Mouse (Mus musculus): ENCODE measurements around the gene Zswim8. TPM values are rescaled to one million over a fixed set of nuclear protein-coding genes. Genes with fewer than 3 reads are reported as not detected.

Zswim8 gene
- polyA plus RNA-seq, 1 experiment from 2014 or later: 51.4 TPM

DNA sequence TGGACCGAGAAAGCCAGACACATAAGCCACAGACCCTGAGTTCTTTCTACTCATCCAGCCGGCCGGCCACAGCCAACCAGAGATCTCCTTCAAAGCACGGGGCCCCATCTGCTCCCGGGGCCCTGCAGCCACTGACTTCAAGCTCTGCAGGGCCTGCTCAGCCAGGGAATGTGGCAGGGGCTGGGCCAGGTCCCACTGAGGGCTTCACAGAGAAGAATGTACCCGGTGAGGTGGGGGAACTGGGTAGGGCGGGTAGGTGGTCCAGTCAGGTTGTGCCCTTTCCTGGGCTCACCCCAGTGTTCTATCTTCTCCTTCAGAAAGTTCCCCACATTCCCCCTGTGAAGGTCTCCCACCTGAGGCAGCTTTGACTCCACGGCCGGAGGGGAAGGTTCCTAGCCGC is 11.1 kb downstream of the Zswim8 start:
- Histone ChIP-seq H3K36me3 (peaks cover 100% of the 10 kb centered on the region), H3K4me3 (no peak overlapping the region), H3K27ac (replicated peaks) (no peak overlapping the region), H3K4me2 (no peak overlapping the region), H3K4me1 (replicated peaks) (no peaks in the 10 kb centered on the region), H3K9me3 (no peaks in the 10 kb centered on the region), H3K9ac (no peak overlapping the region), H3K27me3 (no peaks in the 10 kb centered on the region)
- 92% methylated on average over 10 of the region's 10 CpGs for WGBS
- no peak for ATAC-seq (ENCODE audit: low read depth)

DNA sequence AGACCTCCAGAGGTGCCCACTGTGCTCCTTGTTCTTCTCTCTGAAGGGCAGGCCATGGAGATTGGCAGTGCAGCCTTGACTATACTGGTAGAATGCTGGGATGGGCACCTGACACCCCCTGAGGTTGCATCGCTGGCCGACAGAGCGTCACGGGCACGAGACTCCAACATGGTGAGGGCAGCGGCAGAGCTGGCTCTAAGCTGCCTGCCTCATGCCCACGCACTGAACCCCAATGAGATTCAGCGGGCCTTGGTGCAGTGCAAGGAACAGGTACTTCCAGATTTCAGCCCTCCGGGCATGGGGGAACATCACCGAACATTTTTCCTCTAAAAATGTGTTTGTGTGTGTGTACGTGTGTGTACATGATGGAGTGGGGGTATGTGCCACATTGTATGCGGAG is 12.4 kb downstream of the Zswim8 start:
- Histone ChIP-seq H3K4me1 (replicated peaks) (no peaks in the 10 kb centered on the region), H3K36me3 (peaks cover 99% of the 10 kb centered on the region), H3K27ac (replicated peaks) (no peak overlapping the region), H3K9ac (no peak overlapping the region), H3K4me2 (no peak overlapping the region), H3K9me3 (no peaks in the 10 kb centered on the region), H3K27me3 (no peaks in the 10 kb centered on the region), H3K4me3 (no peak overlapping the region)
- 92% methylated on average over 12 of the region's 12 CpGs for WGBS
- ATAC-seq (ENCODE audit: low read depth): no peak

DNA sequence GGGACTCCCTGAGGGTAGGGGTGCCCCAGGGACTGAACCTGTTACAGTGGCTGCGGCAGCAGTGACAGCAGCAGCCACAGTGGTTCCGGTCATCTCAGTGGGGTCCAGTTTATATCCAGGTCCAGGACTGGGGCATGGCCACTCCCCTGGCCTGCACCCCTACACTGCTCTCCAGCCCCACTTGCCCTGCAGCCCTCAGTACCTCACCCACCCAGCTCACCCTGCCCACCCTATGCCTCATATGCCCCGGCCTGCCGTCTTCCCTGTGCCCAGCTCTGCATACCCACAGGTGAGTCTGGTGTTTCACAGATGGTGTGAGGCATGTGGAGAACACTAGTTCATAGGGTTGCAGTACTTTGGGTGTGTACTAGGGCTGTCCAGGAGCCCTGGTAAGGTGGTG is 14.0 kb downstream of the Zswim8 start:
- no peak overlapping the region for H3K4me2 ChIP-seq
- WGBS: 93% methylated on average over 4 of the region's 4 CpGs
- peaks cover 99% of the 10 kb centered on the region for H3K36me3 ChIP-seq
- no peak overlapping the region for H3K9ac ChIP-seq
- H3K4me1 ChIP-seq (replicated peaks): no peaks in the 10 kb centered on the region
- H3K9me3 ChIP-seq: no peaks in the 10 kb centered on the region
- no peaks in the 10 kb centered on the region for H3K27me3 ChIP-seq
- H3K27ac ChIP-seq (replicated peaks): no peak overlapping the region
- no peak overlapping the region for H3K4me3 ChIP-seq
- ATAC-seq (ENCODE audit: low read depth): no peak

DNA sequence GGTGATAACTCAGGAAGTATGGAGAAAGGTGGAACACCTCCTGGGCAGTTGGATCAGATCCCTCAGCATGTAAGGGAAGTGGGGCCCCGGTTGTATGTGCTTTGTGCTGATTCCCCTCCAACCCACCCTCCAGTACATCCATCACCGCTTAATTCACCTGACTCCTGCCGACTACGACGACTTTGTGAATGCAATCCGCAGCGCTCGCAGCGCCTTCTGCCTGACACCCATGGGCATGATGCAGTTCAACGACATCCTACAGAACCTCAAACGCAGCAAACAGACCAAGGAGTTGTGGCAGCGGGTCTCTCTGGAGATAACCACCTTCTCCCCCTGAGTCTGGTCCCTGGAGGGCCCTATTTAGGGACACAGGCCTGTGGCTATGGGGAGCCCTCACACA is 15.7 kb downstream of the Zswim8 start:
- ATAC-seq (ENCODE audit: low read depth): no peak
- Histone ChIP-seq H3K27ac (replicated peaks) (no peak overlapping the region), H3K27me3 (no peaks in the 10 kb centered on the region), H3K4me1 (replicated peaks) (no peaks in the 10 kb centered on the region), H3K9ac (no peak overlapping the region), H3K9me3 (no peaks in the 10 kb centered on the region), H3K4me2 (no peak overlapping the region), H3K4me3 (no peak overlapping the region), H3K36me3 (peaks cover 98% of the 10 kb centered on the region)
- WGBS: 92% methylated on average over 12 of the region's 12 CpGs

DNA sequence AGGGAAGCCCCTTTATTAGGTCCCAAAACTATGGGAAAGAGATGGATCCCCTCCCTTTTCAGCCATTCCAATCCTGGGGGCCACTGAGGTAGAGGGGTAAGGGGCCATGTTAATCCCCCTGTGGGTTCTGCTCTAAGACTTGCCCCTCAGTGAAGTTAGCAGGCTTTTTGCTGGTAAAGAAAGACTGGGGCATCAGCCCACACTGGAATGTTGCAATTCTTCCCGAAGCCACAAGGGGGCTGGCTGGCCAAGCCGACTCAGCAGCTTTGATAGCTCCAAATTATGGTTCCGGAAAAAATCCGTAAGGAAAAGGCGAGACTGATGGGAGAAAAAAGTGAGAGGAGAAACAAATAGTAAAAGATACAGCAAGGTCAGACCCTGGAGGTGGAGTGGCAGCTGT is 16.7 kb downstream of the Zswim8 start:
- Histone ChIP-seq H3K27ac (replicated peaks) (no peak overlapping the region), H3K4me2 (no peak overlapping the region), H3K9me3 (no peaks in the 10 kb centered on the region), H3K4me3 (no peak overlapping the region), H3K4me1 (replicated peaks) (no peaks in the 10 kb centered on the region), H3K27me3 (no peaks in the 10 kb centered on the region), H3K36me3 (peaks cover 97% of the 10 kb centered on the region), H3K9ac (no peak overlapping the region)
- 0 out of 2 replicates have a peak, but pooled peaks have one; percentile 25 for ATAC-seq (ENCODE audit: low read depth)
- WGBS: 27% methylated on average over 5 of the region's 5 CpGs

DNA sequence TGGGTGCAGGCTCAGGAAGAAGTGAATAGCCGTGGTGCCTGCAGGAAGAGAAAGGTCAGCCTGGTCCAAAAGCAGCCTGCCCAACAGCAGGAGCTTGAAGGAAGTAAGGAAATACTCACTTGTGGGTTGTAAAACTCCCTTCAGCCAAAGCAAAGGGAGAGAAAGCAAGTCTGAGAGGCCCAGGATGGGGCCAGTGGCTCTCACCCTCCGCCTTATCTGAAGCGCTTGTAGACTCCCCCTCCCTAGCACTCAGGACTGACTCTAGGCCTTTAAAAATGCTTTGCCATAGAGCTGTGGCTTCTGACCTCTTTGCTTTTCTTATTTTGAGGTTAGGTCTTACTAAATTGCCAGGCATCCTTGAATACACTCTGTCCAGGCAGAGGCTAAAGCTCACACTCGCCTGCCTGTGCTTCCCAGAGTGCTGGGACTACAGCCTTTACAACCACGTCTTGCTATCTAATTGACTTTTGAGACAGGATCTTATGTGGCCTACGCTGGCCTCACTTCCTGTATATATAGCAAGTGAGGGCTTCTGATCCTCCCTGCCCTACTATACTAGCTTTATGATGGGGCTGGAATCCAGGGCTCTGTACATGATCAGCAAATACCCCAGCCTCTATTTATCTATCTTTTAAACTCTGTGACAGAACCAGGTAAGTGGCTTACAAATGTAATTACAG is 18.4 kb downstream of the Zswim8 start:
- Histone ChIP-seq H3K9me3 (no peaks in the 10 kb centered on the region), H3K9ac (no peak overlapping the region), H3K4me1 (replicated peaks) (no peaks in the 10 kb centered on the region), H3K4me3 (no peak overlapping the region), H3K4me2 (no peak overlapping the region), H3K27ac (replicated peaks) (no peak overlapping the region), H3K27me3 (no peaks in the 10 kb centered on the region), H3K36me3 (peaks cover 97% of the 10 kb centered on the region)
- no peak for ATAC-seq (ENCODE audit: low read depth)
- WGBS: 71% methylated on average over 6 of the region's 6 CpGs

DNA sequence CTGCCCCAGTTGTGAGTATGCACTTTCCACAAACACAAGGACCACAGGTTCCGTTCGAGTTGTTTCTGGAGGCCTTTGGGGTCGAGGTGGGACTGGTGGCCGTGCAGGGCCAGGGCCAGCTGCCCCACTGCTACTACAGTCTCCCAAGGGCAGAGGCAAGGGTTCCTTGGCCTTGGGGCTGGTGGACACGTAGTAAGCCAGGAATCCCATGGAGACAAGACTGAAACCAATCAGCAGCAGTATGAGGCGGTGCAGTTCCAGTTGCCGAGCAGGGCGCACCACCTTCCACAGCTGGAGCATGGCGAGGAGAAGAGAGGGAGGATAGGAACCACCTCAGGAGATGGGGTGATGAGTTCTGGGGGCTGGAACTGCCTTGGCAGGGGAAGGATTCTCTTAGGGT is 22.5 kb downstream of the Zswim8 start:
- no peak overlapping the region for H3K9ac ChIP-seq
- H3K4me1 ChIP-seq (replicated peaks): peaks cover 20% of the 10 kb centered on the region
- peaks cover 67% of the 10 kb centered on the region for H3K36me3 ChIP-seq
- no peaks in the 10 kb centered on the region for H3K27me3 ChIP-seq
- no peak for ATAC-seq (ENCODE audit: low read depth)
- no peak overlapping the region for H3K4me2 ChIP-seq
- 94% methylated on average over 9 of the region's 9 CpGs for WGBS
- no peaks in the 10 kb centered on the region for H3K9me3 ChIP-seq
- no peak overlapping the region for H3K4me3 ChIP-seq
- H3K27ac ChIP-seq (replicated peaks): no peak overlapping the region

DNA sequence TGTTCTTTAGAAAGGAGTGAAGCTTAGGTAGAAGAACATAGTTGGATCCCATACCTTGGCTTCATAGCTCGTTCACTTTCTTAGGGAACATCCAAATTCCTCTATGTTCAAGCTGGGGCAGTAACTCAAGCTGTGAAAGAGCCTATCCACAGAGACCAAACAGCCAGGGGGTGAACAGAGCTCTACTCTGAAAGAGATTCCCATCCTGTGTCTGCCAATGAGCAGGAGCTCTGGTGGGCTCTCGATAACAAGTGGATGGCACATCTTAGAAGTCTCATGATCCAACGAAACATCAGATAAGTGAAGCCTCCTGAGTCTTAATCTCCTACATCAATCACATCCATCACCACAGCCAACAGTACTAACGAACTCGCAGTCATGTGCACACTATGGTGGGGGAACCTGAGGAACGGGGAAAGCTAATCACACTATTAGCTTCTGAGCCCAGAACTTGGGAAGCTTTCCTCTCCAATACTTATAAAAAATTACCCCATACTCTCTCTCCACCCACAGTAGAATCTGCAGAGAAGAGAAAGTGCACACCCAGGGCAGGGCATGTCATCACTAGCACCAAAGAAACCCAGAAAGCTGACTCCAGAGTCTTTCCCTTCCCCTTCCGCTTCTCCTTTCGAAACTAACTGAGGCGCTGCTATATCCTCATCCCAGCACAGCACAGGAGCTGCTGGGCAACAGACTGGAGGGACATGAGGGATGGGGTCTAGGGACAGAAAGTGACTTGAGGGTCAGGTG is 23.7 kb downstream of the Zswim8 start:
- no peaks in the 10 kb centered on the region for H3K27me3 ChIP-seq
- no peak overlapping the region for H3K4me3 ChIP-seq
- H3K4me1 ChIP-seq (replicated peaks): peaks cover 26% of the 10 kb centered on the region
- H3K27ac ChIP-seq (replicated peaks): no peak overlapping the region
- no peak overlapping the region for H3K9ac ChIP-seq
- H3K4me2 ChIP-seq: no peak overlapping the region
- no peaks in the 10 kb centered on the region for H3K9me3 ChIP-seq
- no peak for ATAC-seq (ENCODE audit: low read depth)
- 91% methylated on average over 9 of the region's 9 CpGs for WGBS
- peaks cover 65% of the 10 kb centered on the region for H3K36me3 ChIP-seq

DNA sequence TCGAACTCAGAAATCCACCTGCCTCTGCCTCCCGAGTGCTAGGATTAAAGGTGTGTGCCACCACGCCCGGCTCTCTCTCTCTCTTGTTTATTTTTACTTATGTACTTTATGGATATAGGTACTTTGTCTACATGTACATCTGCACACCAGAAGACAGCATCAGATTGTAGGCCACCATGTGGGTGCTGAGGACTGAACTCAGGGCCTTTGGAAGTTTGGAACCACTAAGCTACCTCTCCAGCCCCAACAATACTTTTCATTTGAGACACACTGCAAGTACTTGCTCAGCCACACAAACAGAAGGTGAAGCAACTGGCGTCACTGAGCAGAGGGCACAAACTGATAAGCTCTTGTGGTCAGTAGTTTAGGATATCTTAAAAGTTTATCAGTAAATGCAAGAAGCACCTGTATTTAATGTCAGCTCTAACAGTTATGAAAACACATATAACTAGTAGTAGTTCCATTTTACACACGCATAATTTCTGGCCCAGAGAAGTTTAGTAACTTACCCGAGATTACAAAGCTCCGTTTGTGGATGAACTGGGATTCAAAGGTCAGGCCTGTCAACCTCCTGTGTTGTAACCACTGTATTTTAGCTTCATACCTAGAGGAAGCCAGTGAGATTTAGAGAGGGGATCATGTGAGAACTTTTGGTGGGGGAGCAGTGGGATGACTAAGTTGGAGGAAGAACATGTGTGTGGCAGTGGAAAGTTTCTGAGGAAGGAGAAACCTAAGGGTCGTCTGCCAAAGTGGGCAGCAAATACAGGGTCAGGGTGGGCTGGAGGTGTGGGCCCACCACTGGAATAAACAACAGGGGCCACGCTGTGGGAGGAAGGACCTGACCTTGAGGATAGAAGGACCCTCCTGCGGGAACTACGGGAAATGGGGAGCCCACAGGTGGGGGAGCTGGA is 25.9 kb downstream of the Zswim8 start:
- WGBS: 54% methylated on average over 12 of the region's 12 CpGs

DNA sequence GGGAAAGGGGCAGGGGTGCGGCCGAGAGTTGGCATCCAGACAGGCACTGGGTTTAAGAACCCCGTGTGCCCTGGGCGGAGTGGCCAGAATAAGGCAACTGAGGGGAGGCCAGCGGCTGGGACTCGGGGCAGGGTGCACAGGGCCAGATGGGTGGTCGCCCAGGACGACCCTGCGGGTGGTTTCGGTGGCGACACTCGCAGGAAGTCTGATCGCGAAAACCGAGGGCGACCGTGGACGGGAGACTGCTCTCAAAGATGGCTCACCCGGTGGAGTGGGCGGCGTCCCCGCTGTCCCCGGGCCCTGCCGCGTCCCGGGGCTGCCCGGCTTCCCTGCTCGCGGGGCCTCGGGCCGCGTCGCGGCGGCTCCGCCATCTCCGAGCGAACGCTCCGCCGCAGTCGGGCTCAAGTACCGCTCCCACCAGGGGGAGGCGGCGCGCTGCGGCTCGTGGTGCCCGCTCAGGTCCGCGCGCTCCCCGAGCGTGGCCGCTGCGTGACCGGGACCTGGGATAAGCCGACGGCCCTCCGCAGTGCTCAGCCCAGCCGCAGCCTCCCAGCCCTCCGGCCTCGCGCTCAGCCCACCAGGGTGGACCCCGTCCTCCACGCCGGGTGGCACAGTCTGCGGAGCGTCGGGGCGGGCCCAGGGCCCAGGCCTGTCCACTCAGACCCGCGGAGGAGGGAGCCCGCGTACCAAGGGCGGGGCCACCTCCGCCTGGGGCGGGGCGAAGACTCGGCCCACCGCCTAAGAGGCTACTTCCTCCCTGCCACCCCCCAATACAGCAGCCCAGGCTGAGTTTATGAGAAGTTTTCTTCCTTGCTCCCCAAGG is 26.8 kb downstream of the Zswim8 start, which contains the start of gene Ndst2:
Ndst2 (minus strand) TSS at position 611 of the 823 bp plus-strand sequence.
- no peaks in the 10 kb centered on the region for H3K9me3 ChIP-seq
- peaks cover 60% of the 10 kb centered on the region for H3K36me3 ChIP-seq
- peak within 1 kb of the TSS; percentile 84 for H3K9ac ChIP-seq
- peak within 1 kb of the TSS; percentile 56 for H3K4me3 ChIP-seq
- H3K27ac ChIP-seq (replicated peaks): peak within 1 kb of the TSS; percentile 86
- H3K27me3 ChIP-seq: no peaks in the 10 kb centered on the region
- ATAC-seq (ENCODE audit: low read depth): peak; percentile 98
- 1% methylated on average over 78 of the region's 81 CpGs for WGBS
- peaks cover 26% of the 10 kb centered on the region for H3K4me1 ChIP-seq (replicated peaks)
- H3K4me2 ChIP-seq: peak within 1 kb of the TSS; percentile 80

More for the DNA sequence above, 25.9 kb downstream of the Zswim8 start:
- no peaks in the 10 kb centered on the region for H3K9me3 ChIP-seq
- ATAC-seq (ENCODE audit: low read depth): no peak
- peak overlapping the region; percentile 80 for H3K4me2 ChIP-seq
- H3K4me3 ChIP-seq: peak overlapping the region; percentile 56
- no peak overlapping the region for H3K27ac ChIP-seq (replicated peaks)
- peaks cover 59% of the 10 kb centered on the region for H3K36me3 ChIP-seq
- H3K27me3 ChIP-seq: no peaks in the 10 kb centered on the region
- peaks cover 26% of the 10 kb centered on the region for H3K4me1 ChIP-seq (replicated peaks)
- H3K9ac ChIP-seq: peak overlapping the region; percentile 84

DNA sequence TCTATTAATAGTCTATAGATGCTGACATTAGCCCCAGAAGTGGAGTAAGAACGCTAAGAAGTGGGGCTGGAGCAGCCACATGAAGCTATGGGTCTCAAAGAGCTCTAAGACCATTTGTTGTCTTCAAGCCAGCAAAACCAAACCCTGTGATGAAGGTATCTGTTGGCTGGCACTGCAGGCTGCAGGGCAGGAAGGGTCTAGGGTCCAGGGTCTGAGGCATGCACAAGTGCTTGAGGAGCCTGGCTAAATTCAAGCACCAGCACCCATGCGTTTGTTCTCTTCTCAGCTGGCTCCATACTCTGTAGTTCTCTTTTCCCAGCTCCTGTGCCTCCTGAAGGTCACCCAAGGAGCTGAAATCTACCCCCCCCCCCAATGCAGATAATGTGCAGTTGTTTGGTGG is 27.7 kb downstream of the Zswim8 start:
- 0 out of 2 replicates have a peak overlapping the region, but pooled peaks have one; percentile 86 for H3K27ac ChIP-seq (replicated peaks)
- H3K9me3 ChIP-seq: no peaks in the 10 kb centered on the region
- H3K4me1 ChIP-seq (replicated peaks): peaks cover 26% of the 10 kb centered on the region
- peak overlapping the region; percentile 80; the same call in 1 of the 2 replicates for H3K4me2 ChIP-seq
- WGBS: 80% methylated on average over 2 of the region's 2 CpGs
- H3K36me3 ChIP-seq: peaks cover 60% of the 10 kb centered on the region
- ATAC-seq (ENCODE audit: low read depth): no peak
- no peak overlapping the region for H3K4me3 ChIP-seq
- H3K9ac ChIP-seq: peak overlapping the region; percentile 84; the same call in 1 of the 2 replicates
- no peaks in the 10 kb centered on the region for H3K27me3 ChIP-seq
